Mouse (Mus musculus) adrenal gland, postnatal 14 days (tissue): ENCODE results near the gene Zswim8. TPM values are rescaled to one million over a fixed set of nuclear protein-coding genes. Genes with fewer than 3 reads are reported as not detected.

ENCODE experiments used
- DNase-seq: peaks from one replicate; pipeline ENCODE4 v3.0.0; 2021; ENCODE audit warnings: mixed read lengths
- microRNA-seq, 2 experiments: library from miRNA; unstranded; fragments of <30 nt; microRNA quantifications; one replicate each; pipeline ENCODE4 v1.2.0; 2021
- total RNA-seq: library from RNA; stranded (reverse); gene quantifications from 2 replicates; pipeline ENCODE4 v1.2.3, GENCODE M21; 2021

Gene Zswim8
- total RNA-seq, 1 experiment from 2014 or later: 96.1 TPM

DNA sequence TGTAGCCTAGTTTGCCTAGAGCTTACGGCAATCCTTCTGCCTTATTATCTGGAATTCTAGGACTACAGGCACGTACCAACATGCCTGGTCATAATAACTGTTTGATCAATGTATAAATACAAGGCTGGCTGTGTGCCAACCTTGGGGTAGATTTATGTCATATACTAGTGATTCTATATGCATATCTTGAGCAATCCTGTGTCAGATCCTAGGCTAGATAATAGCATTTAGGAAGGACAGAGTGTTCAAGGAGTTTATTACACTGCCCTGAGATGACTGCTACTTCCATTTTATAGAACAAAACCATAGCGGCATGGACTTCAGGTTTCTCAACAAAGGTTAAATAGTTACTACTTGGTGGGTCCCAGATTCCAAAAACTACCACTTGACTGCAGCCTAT lies 64.6 kb downstream of the Zswim8 start:
- DNase-seq: no peak

DNA sequence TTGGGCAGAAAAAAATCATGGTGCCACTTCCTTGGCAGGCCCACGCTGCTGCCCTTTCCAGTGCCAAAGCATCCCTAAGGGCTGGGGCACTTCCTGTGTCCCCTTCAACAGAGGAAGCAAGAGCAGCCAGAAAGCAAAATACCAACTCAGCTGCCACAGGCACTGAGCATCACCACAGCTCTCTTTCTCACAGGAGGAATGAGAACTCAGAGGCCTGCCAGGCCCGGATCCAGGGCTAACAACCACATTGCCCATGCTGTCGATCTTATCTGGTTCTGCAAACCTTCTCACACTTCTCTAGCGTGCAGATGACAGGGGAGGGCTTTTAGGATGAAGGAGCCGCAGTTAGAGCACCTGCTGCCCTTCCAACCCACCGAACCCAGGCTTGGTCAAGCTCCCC lies 65.5 kb downstream of the Zswim8 start:
- no peak for DNase-seq

Small RNAs within 50 kb of the gene (microRNA-seq; reads per million reads assigned to microRNA genes)
- 0 to 0.85 reads per million in 2 experiments for gene Mir6946

Other genes with a start within 250 kb of the Zswim8 start
- 67.7 and 72.5 TPM in 2 replicates for gene Anxa7, start 227.4 kb upstream of the Zswim8 start, total RNA-seq
- gene Mss51, start 210.7 kb upstream of the Zswim8 start, total RNA-seq: 0.74 and 1.1 TPM in 2 replicates
- gene Ppp3cb, start 161.0 kb upstream of the Zswim8 start, total RNA-seq: 62.6 and 71.6 TPM in 2 replicates
- gene Usp54, start 66.5 kb upstream of the Zswim8 start, total RNA-seq: 13.5 and 14.8 TPM in 2 replicates
- not detected in 2 replicates for gene Myoz1, start 51.0 kb upstream of the Zswim8 start, total RNA-seq
- 0.19 and 0.71 TPM in 2 replicates for gene Synpo2l, start 39.2 kb upstream of the Zswim8 start, total RNA-seq
- 137 and 149 TPM in 2 replicates for gene Sec24c, start 33.2 kb upstream of the Zswim8 start, total RNA-seq
- 17.0 and 18.7 TPM in 2 replicates for gene Fut11, start 12.6 kb upstream of the Zswim8 start, total RNA-seq
- 84.1 and 98.3 TPM in 2 replicates for gene Chchd1, start 4.5 kb upstream of the Zswim8 start, total RNA-seq
- gene Ndst2, start 27.0 kb downstream of the Zswim8 start, total RNA-seq: 27.6 and 31.4 TPM in 2 replicates
- gene Camk2g, start 86.5 kb downstream of the Zswim8 start, total RNA-seq: 44.5 and 45.6 TPM in 2 replicates
- 26.3 and 60.1 TPM in 2 replicates for gene Plau, start 129.1 kb downstream of the Zswim8 start, total RNA-seq
- 93.6 and 93.9 TPM in 2 replicates for gene Vcl, start 221.8 kb downstream of the Zswim8 start, total RNA-seq